Mouse (Mus musculus) retina, postnatal 7 days (tissue): Measurements from ENCODE around the gene Muc1.
A peak's percentile ranks its signal among the peaks of the same experiment; 100 is the strongest.

Experiments used
- DNase-seq: peaks from one replicate; pipeline ENCODE4 v3.0.0-alpha.2; 2012; ENCODE audit warnings: low read depth, low spot score

Gene Muc1

GRCm38 (mm10) chr3:89270051-89270755, 41.3 kb downstream of the Muc1 start, which contains the start of gene Slc50a1:
Gene Slc50a1, minus strand, starts transcription at chr3:89270570.
- no peak for DNase-seq

GRCm38 (mm10) chr3:89270891-89271290, 42.0 kb downstream of the Muc1 start:
- DNase-seq: no peak

GRCm38 (mm10) chr3:89271760-89272159, 42.9 kb downstream of the Muc1 start:
- no peak for DNase-seq

GRCm38 (mm10) chr3:89276061-89276460, 47.2 kb downstream of the Muc1 start:
- no peak for DNase-seq

GRCm38 (mm10) chr3:89277281-89278021, 48.6 kb downstream of the Muc1 start:
- no peak for DNase-seq

GRCm38 (mm10) chr3:89278107-89278506, 49.2 kb downstream of the Muc1 start:
- DNase-seq: no peak

- DNase-seq: no peak
These were observed 49.8 kb downstream of the Muc1 start for GRCm38 (mm10) chr3:89278643-89279042.

GRCm38 (mm10) chr3:89279153-89279890, 50.5 kb downstream of the Muc1 start:
- DNase-seq: no peak

GRCm38 (mm10) chr3:89280050-89280605, 51.3 kb downstream of the Muc1 start:
- DNase-seq: no peak

GRCm38 (mm10) chr3:89280606-89281511, 52.0 kb downstream of the Muc1 start, which contains the start of gene Efna1:
Gene Efna1, minus strand, starts transcription at chr3:89281142.
- no peak for DNase-seq

- DNase-seq: peak; percentile 76
These were observed 52.9 kb downstream of the Muc1 start for GRCm38 (mm10) chr3:89281579-89282290.

GRCm38 (mm10) chr3:89282291-89282643, 53.4 kb downstream of the Muc1 start:
- no peak for DNase-seq
